Mouse (Mus musculus): ENCODE measurements at regions not wholly inside any gene's neighbourhood (a gene's known extent, or its start where the extent isn't known, plus 50 kb on each side); places are given as distances from the start of the nearest gene placed in this dataset.

DNA sequence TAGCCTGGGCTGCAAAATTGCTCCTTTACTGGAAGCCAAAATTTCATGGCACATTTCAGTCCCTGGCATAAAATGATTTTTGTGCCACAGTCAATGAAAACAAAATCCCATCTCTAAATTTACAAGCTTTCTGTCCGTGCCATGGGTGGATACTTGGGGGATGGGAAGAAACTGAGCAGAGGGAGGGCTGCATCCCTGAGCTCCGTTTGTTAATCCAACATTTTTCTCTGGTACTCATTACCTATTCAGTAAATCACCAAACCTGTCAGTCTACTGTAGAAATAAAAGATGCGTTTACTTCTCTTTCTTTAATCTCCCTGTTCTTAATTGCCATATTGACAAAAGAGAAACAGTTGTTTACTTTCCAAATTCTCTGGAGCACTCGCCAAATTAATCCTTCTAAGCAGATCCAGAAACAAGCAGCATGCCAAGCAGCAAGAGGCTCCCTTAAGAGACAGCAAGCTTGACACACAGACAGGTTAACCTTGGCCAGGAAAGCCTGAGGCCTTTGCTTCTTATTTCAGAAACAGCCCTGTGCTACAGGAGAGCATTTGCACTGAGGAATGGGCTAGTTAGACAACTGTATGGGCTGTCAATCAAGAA is 326.6 kb downstream of the Nsun3 start:
- H3K27me3 ChIP-seq = no peaks in the 10 kb centered on the region
- ATAC-seq (ENCODE audit: low FRiP score) = no peak
- no peaks in the 10 kb centered on the region for H3K9me3 ChIP-seq (replicated peaks)
- H3K9ac ChIP-seq = no peak overlapping the region
- no peak overlapping the region for H3K4me3 ChIP-seq
- WGBS = 55% methylated on average over 4 of the region's 4 CpGs
- H3K4me2 ChIP-seq (replicated peaks) = no peak overlapping the region
- H3K27ac ChIP-seq = no peak overlapping the region
- H3K4me1 ChIP-seq = no peaks in the 10 kb centered on the region
- no peaks in the 10 kb centered on the region for H3K36me3 ChIP-seq

DNA sequence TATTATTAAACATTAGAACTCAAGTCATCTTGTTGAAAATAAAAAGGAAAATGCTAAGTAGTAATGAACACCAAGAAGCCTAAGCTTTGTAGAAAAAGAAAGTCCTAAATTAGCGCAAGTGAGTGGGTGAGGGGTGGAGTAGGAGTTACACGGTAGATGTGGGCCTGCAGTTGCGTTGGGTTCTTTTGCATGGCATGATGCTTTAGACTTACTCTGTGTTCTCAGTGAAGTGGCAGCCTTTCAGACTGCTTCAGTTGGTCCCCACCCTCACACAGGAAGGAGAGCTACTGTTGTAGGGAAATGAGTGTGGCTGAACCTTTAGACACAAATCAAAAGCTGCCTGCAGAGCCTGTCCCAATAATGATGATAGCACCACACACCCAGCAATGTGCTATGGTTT is 336.9 kb downstream of the Nsun3 start:
- Histone ChIP-seq H3K4me1 (no peaks in the 10 kb centered on the region), H3K27me3 (no peaks in the 10 kb centered on the region), H3K9me3 (replicated peaks) (no peaks in the 10 kb centered on the region), H3K27ac (no peak overlapping the region), H3K4me2 (replicated peaks) (no peak overlapping the region), H3K9ac (no peak overlapping the region), H3K4me3 (no peak overlapping the region), H3K36me3 (no peaks in the 10 kb centered on the region)
- no peak for ATAC-seq (ENCODE audit: low FRiP score)
- 95% methylated on average over 3 of the region's 3 CpGs for WGBS

DNA sequence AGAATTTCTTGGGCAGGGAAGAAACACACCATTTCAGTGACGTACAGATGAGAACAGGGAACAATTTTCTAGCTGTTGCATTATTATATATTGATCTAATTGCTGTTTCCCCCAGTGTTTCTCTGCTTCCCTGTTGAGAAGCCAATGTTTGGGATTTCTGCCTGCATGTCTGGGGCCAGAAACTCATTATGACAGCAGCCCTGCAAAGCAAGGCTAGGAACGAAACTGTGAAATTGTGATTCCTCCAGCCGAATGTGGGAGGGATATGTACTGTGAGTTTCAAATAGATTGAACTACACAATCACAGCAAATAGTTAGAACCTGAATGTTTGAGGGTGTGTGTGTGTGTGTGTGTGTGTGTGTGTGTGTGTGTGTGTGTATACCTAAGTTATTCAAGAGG is 339.2 kb downstream of the Nsun3 start:
- no peak overlapping the region for H3K9ac ChIP-seq
- 84% methylated on average over 3 of the region's 3 CpGs for WGBS
- H3K4me3 ChIP-seq = no peak overlapping the region
- H3K27me3 ChIP-seq = no peaks in the 10 kb centered on the region
- no peaks in the 10 kb centered on the region for H3K36me3 ChIP-seq
- no peak overlapping the region for H3K27ac ChIP-seq
- no peaks in the 10 kb centered on the region for H3K4me1 ChIP-seq
- no peak overlapping the region for H3K4me2 ChIP-seq (replicated peaks)
- ATAC-seq (ENCODE audit: low FRiP score) = no peak
- no peaks in the 10 kb centered on the region for H3K9me3 ChIP-seq (replicated peaks)

DNA sequence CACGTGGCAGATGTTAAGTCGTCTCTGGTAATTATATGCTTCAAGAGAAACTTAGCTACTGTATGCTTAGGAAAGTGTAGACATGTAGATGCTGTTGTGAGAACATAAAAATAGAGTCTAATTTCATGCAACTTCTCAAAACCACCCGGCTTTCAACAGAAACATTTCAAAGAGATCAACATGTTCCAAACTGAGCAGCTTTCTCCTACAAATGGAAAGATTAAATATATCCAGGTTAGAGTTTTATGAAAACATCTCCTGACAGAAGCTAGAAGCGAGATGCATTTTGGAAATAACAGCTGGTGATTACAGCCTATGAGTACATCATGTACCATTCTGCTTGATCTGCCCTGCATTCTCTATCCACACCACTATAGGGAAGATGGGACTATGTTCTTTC is 345.4 kb downstream of the Nsun3 start:
- H3K4me2 ChIP-seq (replicated peaks) = no peak overlapping the region
- ATAC-seq (ENCODE audit: low FRiP score) = no peak
- no peaks in the 10 kb centered on the region for H3K4me1 ChIP-seq
- no peak overlapping the region for H3K4me3 ChIP-seq
- H3K36me3 ChIP-seq = no peaks in the 10 kb centered on the region
- H3K27ac ChIP-seq = no peak overlapping the region
- WGBS = 81% methylated on average over 4 of the region's 4 CpGs
- H3K9ac ChIP-seq = no peak overlapping the region
- no peaks in the 10 kb centered on the region for H3K9me3 ChIP-seq (replicated peaks)
- H3K27me3 ChIP-seq = no peaks in the 10 kb centered on the region

DNA sequence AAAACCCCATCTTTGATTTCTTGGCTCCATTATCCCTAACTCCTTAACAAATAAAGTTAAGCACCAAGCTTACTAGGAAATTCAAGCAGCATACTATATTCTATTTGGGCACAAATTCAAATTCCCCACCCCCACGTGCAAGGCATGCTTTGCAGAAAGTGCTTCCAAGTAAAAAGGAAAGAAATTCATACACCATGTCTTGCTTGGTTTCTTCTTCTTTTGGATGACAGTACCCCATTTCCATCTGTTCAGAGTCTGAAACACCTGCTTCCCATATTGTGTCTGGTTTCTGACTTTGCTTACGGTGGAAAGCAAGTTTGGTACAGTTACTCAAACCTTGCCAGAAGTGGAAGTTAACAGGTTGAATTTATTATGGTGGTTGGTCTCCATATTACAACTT is 353.5 kb downstream of the Nsun3 start:
- Histone ChIP-seq H3K4me3 (no peak overlapping the region), H3K9ac (no peak overlapping the region), H3K9me3 (replicated peaks) (no peaks in the 10 kb centered on the region), H3K4me2 (replicated peaks) (no peak overlapping the region), H3K36me3 (no peaks in the 10 kb centered on the region), H3K27me3 (no peaks in the 10 kb centered on the region), H3K27ac (no peak overlapping the region), H3K4me1 (no peaks in the 10 kb centered on the region)
- ATAC-seq (ENCODE audit: low FRiP score) = no peak
- WGBS = 77% methylated on average over 2 of the region's 2 CpGs

DNA sequence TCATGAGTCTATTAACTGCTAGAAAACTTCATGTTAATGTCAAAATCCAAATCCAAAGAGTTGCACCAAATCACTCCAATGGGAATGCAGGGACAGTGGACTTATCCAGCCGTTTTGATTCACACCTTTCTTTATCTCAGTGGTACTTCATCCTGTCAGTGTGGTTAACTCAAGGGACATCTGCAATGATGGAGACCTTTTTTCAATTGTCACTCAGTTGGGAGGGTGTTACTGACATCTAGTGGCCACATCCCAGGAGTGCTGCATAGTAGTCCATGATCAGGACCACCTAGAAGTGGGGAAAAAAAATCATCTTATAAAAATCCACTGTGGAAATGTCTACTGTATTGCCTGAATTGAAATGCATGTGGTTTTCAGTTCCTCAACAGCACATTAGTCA is 372.1 kb downstream of the Nsun3 start:
- no peaks in the 10 kb centered on the region for H3K4me1 ChIP-seq
- 23% methylated on average over 1 of the region's 1 CpGs for WGBS

DNA sequence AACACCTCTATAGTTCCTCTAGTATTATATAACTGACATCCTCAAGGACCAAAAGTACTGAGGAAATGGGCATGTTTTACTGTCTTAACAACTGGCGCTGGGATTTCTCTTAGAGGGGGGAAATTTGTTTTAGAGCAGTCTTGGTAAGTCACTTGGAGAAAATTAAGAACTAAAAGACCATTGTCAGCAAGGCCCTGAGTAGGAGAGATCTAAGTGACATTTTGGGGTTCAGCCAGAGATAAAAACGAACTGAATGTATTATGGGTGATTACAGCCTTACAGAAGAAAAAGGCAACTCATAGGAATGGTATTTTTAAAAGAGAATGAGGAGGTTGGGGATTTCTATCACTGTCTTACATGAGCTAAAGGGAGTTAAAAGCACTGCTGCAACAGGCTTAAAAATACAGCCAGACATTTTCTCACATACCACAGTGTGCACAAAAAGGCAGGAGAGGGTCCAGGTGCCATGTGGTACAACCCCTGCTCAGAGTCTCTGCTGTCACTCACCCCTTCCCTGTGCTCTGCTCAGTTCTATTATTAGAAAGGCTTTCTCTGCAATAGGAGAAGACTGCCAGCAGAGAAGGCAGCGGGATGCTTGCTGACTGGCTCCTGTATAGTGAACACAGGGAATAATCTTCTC is 379.0 kb downstream of the Nsun3 start:
- Histone ChIP-seq H3K36me3 (no peaks in the 10 kb centered on the region), H3K4me1 (no peaks in the 10 kb centered on the region), H3K4me3 (no peak overlapping the region), H3K9ac (no peak overlapping the region), H3K27ac (no peak overlapping the region), H3K4me2 (replicated peaks) (no peak overlapping the region), H3K9me3 (replicated peaks) (no peaks in the 10 kb centered on the region), H3K27me3 (no peaks in the 10 kb centered on the region)
- WGBS = 71% methylated on average over 3 of the region's 3 CpGs
- ATAC-seq (ENCODE audit: low FRiP score) = no peak

More for the DNA sequence above, 372.1 kb downstream of the Nsun3 start:
- Histone ChIP-seq H3K4me3 (no peak overlapping the region), H3K27me3 (no peaks in the 10 kb centered on the region), H3K4me2 (replicated peaks) (no peak overlapping the region), H3K27ac (no peak overlapping the region), H3K36me3 (no peaks in the 10 kb centered on the region), H3K9me3 (replicated peaks) (no peaks in the 10 kb centered on the region), H3K9ac (no peak overlapping the region)
- ATAC-seq (ENCODE audit: low FRiP score) = peak; percentile 80

DNA sequence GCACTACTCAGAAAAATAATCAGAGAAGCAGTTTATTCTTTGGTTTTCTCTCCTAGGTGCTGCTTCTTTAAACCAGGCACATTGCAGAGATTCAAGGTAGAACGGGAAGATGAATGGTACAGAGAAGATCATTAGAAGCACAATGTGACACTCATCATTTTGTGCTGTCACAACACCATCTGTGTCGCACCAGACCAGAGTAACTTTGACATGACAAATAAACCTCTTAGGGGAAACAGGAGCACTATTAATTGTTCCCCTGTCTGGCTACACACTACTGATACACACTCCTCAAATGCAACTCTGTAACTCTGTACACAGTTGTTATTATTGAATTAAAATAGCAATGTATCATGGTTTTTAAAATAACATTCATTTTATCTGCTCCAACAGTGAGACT is 380.2 kb downstream of the Nsun3 start:
- no peaks in the 10 kb centered on the region for H3K27me3 ChIP-seq
- no peak overlapping the region for H3K4me3 ChIP-seq
- no peak overlapping the region for H3K9ac ChIP-seq
- H3K4me1 ChIP-seq = no peaks in the 10 kb centered on the region
- no peak overlapping the region for H3K4me2 ChIP-seq (replicated peaks)
- ATAC-seq (ENCODE audit: low FRiP score) = peak; percentile 48; the same call in 1 of the 2 replicates
- no peak overlapping the region for H3K27ac ChIP-seq
- no peaks in the 10 kb centered on the region for H3K36me3 ChIP-seq
- no peaks in the 10 kb centered on the region for H3K9me3 ChIP-seq (replicated peaks)
- WGBS = 62% methylated on average over 2 of the region's 2 CpGs

DNA sequence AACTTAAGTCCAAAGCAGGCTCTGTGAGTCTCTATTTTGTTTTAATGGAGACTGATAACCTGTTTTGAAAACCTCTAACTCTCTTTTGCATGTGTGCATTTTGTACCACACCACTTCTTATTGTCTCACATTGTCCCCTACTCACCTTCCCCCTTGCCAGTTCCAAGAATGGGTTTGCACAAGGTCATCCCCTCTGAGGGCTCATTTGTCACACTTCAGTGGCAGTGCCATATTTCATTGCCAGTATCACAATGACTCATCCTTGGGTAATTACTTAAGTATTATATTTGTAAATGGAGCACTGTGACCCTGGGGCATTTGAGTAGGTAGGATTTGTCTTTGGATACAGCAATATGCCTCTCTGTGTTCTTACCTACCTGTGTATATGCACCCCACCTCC is 429.3 kb downstream of the Nsun3 start:
- no peak overlapping the region for H3K4me3 ChIP-seq
- no peak for ATAC-seq (ENCODE audit: low FRiP score)
- no peaks in the 10 kb centered on the region for H3K9me3 ChIP-seq (replicated peaks)
- H3K27ac ChIP-seq = no peak overlapping the region
- peaks cover 5% of the 10 kb centered on the region; the same call in 1 of the 2 replicates for H3K4me1 ChIP-seq
- H3K27me3 ChIP-seq = no peaks in the 10 kb centered on the region
- H3K4me2 ChIP-seq (replicated peaks) = no peak overlapping the region
- no peak overlapping the region for H3K9ac ChIP-seq
- H3K36me3 ChIP-seq = no peaks in the 10 kb centered on the region

DNA sequence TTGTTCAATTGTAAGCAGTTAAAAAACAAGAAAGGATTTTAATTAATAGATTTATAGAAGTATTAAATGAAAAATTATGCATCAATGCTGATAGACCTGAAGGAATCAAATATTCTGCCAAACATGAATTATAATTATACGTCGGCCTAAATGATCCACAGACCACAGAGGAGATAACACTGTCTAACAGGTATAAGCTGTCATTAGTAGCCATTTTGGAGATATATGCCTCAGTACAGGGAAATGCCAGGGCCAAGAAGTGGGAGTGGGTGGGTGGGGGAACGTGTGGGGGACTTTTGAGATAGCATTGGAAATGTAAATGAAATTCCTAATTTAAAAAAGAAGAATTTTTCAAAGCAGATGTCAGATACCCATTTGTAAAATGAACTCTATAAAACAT is 430.3 kb downstream of the Nsun3 start:
- Histone ChIP-seq H3K4me1 (peaks cover 5% of the 10 kb centered on the region; the same call in 1 of the 2 replicates), H3K36me3 (no peaks in the 10 kb centered on the region), H3K27ac (no peak overlapping the region), H3K4me2 (replicated peaks) (peak overlapping the region; percentile 34), H3K27me3 (no peaks in the 10 kb centered on the region), H3K9me3 (replicated peaks) (no peaks in the 10 kb centered on the region), H3K9ac (no peak overlapping the region), H3K4me3 (no peak overlapping the region)
- no peak; the same call in none of the 2 replicates for ATAC-seq (ENCODE audit: low FRiP score)
- 80% methylated on average over 3 of the region's 3 CpGs for WGBS

DNA sequence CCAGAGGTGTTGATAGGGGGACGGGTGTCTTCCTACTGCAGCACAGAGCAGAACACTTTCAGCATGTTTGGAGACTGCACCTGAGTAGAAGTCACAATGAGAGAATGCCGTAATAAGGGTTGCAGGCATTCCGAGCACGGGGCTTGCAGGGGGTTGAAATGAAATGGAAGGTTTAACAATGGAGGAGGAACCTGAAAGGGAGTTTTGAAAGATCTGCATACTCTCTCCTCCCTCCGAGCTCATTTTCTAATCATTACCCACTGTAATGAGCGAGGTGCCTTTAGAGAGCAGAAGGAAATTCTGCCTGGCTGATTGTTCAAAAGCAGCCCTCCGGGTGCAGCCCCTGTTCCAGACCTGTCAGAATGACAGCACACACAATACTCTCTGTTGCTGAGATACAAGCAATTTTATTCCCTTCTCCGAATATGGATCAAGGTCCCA is 430.8 kb downstream of the Nsun3 start:
- H3K27me3 ChIP-seq = no peaks in the 10 kb centered on the region
- ATAC-seq (ENCODE audit: low FRiP score) = peak; percentile 88
- peak overlapping the region; percentile 7; the same call in 1 of the 2 replicates for H3K27ac ChIP-seq
- peak overlapping the region; percentile 34 for H3K4me2 ChIP-seq (replicated peaks)
- H3K9ac ChIP-seq = no peak overlapping the region
- H3K4me1 ChIP-seq = peaks cover 5% of the 10 kb centered on the region; the same call in 1 of the 2 replicates
- no peaks in the 10 kb centered on the region for H3K36me3 ChIP-seq
- 28% methylated on average over 8 of the region's 8 CpGs for WGBS
- H3K4me3 ChIP-seq = no peak overlapping the region
- H3K9me3 ChIP-seq (replicated peaks) = no peaks in the 10 kb centered on the region

DNA sequence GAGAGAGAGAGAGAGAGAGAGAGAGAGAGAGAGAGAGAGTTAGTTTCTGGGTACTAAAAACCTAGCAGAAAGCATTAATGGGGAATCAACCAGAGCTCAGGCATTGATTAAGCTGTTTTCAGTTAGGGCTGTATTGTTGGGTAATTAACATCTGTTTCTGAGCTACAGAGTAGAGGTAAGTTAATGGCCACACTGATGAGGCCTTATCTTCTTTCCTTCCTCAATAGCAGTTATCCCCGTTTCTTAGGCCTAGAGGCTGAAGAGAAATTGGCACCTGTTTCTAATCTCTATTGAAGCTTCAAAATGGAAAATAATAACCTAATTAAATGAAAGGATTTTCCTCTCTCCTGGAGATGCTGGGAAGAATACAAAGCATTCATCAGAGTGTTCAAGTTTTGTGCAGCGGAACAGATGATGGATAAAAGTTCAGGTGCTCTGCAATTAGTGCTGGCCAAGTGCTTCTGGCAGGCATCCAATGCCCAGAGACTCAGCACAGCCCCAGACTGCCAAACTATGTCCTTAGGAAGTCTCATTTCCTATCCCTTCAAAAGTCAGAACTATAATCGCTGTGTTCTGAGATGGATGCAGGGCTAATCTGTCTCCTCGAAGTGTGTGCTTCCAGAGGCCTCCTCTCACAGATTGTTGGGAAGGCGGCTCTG is 459.1 kb downstream of the Nsun3 start:
- no peak for ATAC-seq (ENCODE audit: low FRiP score)
- no peaks in the 10 kb centered on the region for H3K9me3 ChIP-seq (replicated peaks)
- H3K27me3 ChIP-seq = no peaks in the 10 kb centered on the region
- H3K4me3 ChIP-seq = no peak overlapping the region
- 78% methylated on average over 5 of the region's 5 CpGs for WGBS
- H3K9ac ChIP-seq = no peak overlapping the region
- no peaks in the 10 kb centered on the region for H3K36me3 ChIP-seq
- no peak overlapping the region for H3K27ac ChIP-seq
- no peak overlapping the region for H3K4me2 ChIP-seq (replicated peaks)
- no peaks in the 10 kb centered on the region for H3K4me1 ChIP-seq
